Mouse (Mus musculus): Measurements from ENCODE around the gene Nt5dc3.

Nt5dc3 gene

DNA sequence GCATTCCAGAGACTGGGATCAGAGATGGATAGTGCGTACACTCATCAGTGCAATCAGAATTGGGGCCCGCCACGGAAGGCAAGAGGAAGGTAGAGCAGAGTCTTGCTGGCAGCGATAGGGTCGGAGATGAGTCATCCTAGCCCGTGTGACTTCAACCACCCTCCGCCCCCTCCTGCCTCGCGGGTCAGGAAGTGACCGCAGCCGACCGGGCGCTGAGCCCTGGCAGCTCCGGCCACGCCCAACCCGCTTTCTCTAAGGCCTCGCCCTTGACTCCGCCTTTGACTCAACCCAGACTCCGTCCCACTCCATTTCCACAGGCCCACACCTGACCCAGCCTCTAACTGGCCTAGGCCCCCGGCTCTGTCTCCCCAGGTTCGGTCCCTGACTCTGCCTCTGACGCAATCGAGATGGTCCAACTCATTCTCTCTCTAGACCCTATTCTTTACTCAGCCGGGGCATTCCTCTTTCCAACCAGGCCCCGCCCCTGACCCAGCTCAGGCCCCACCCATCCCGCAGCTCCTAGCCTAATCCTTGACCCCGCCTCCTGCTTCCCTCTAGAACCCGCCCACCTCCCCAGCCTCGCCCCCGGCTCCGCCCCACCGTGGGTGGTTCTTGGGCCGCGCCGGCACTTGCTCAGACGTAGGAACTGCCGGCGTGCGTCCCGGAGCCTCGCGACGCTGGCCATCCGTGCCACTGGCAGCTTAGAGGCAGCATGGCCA, at the start of gene Nt5dc3:
TSS of gene Nt5dc3 (plus strand) at position 608 of the 719 bp plus-strand sequence.
- peak; percentile 98 for DNase-seq (ENCODE audit: low spot score)

- DNase-seq (ENCODE audit: low spot score) = peak; percentile 87
These were observed 47.8 kb upstream of the Nt5dc3 start for GRCm38 (mm10) chr10:86730823-86731499.

GRCm38 (mm10) chr10:86731500-86731863, 47.3 kb upstream of the Nt5dc3 start:
- DNase-seq (ENCODE audit: low spot score) = no peak

DNA sequence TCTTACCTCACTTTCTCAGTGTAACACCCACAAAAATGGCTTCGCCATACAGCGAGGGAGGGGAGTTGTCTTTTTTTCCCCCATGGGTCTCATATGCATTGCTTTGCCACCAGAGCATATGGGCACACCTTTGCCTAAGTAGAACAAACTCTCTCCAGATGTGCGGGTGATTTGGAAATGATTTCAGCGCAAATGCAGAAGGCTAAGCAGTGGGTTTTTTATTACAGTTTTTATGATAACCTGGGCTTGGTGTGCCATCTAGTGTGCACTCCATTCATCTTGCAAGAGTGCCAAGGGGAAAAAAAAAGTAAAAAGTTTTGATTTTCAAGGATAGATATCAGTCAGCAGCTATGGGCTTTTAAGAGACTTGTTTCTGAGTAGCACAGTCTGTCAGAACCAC, 43.8 kb upstream of the Nt5dc3 start:
- DNase-seq (ENCODE audit: low spot score) = no peak

GRCm38 (mm10) chr10:86742918-86743317, 35.9 kb upstream of the Nt5dc3 start:
- no peak for DNase-seq (ENCODE audit: low spot score)

- DNase-seq (ENCODE audit: low spot score) = no peak
These were observed 34.5 kb upstream of the Nt5dc3 start for GRCm38 (mm10) chr10:86744306-86744705.

GRCm38 (mm10) chr10:86755816-86756502, 22.8 kb upstream of the Nt5dc3 start:
- no peak for DNase-seq (ENCODE audit: low spot score)

DNA sequence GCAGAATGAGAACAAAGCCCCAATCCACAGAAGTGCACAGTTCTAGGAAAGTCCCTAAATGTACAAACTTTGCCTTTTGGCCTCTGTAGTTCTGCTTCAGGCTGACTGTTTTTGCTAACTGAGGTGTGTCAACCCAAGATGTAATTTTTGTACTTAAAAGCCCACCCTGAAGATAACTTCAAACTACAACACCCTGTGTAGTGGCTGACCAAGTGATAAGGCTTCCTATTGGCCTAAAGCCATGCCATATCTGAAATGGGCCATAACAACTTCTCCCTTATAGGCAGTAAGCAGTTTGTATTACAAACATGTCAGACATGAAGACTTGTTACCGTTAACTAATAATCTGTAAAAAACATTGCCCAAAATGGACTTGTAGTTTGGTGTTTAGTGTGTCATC, 21.1 kb upstream of the Nt5dc3 start:
- no peak for DNase-seq (ENCODE audit: low spot score)

DNA sequence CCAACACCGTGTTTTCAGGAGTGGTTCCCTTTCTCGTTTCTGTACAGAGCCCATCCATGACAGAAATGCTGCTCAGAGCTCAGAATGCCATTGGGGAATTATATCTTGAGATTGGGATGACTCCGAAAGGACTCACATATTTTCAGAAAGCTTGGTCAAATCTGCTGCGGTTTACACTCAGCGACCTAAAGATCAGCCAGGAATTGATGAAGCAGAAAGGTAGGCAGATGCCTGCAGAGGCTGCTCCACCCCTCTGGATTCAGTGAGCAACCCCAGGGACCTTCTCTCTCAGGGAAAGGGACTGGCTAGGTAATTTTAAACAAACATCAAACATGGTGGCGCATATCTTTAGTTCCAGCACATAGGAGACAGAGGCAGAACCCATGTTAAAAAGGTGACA, 20.6 kb upstream of the Nt5dc3 start:
- DNase-seq (ENCODE audit: low spot score) = no peak

- no peak for DNase-seq (ENCODE audit: low spot score)
These were observed 17.6 kb upstream of the Nt5dc3 start for GRCm38 (mm10) chr10:86761236-86761635.

- DNase-seq (ENCODE audit: low spot score) = no peak
These were observed 17.0 kb upstream of the Nt5dc3 start for GRCm38 (mm10) chr10:86761722-86762383.

DNA sequence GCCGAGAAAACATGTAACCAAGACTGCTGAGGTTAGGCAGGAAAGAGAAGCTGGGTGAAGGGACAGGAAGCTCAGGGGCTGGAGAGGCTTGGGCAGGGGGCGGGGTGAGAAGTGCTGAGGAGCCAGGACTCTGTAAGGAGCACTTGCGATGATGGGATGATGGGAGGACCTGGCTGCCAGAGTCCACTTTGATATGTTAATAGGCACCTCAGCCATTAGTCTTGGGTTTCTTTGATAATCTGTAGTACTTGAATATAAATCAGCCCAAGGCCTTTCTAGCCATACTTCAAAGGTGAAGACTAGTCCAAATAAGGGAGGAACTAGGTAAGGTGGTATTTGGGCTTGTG, 16.4 kb upstream of the Nt5dc3 start:
- DNase-seq (ENCODE audit: low spot score) = no peak

- DNase-seq (ENCODE audit: low spot score) = no peak
These were observed 15.1 kb upstream of the Nt5dc3 start, which contains the start of gene Gm49358 for GRCm38 (mm10) chr10:86763672-86764071. Gene Gm49358 (plus strand): TSS chr10:86763972.

- DNase-seq (ENCODE audit: low spot score) = no peak
These were observed 13.3 kb upstream of the Nt5dc3 start for GRCm38 (mm10) chr10:86765344-86765966.

- DNase-seq (ENCODE audit: low spot score) = no peak
These were observed 9.6 kb upstream of the Nt5dc3 start for GRCm38 (mm10) chr10:86769216-86769615.

- no peak for DNase-seq (ENCODE audit: low spot score)
These were observed 9.0 kb upstream of the Nt5dc3 start for GRCm38 (mm10) chr10:86769797-86770196.

DNA sequence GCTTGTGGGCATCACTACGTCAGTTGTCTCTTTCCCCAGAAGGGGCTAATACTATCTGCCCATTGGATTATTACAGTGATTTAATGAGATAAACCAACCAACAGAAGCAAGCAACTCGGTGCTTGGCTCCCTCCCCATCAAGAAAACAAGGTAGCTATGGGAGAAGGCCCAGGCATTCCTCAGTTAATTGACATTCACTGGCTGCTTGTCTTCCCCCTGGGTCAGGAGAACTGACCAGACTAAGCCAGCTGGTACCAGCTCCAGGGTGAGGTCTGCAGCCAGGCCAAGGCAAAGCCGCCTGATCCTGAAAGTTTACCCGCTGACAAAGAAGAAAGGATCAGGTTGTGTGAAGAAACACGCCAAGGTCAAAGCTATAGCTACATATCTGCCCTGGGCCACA, 7.1 kb upstream of the Nt5dc3 start:
- DNase-seq (ENCODE audit: low spot score) = no peak

DNA sequence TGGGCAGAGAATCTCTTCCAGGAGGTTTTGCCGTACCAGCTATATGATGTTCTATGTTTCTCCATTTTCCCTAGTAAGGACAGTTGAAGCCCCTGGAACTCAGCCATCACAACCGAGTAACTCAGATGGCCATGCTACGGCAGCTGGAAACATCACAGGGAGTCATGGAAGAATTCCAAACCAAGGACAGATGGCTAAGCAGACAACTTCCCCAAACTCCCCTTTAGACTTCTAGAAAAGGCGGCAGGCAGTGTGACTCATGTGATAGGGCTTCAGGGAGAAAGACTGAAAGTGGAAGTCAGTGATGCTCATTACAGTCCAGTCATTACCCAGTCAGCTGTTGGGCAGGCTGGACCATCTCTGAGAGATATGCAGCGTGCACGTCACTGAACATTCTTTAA, 6.6 kb upstream of the Nt5dc3 start:
- no peak for DNase-seq (ENCODE audit: low spot score)

DNA sequence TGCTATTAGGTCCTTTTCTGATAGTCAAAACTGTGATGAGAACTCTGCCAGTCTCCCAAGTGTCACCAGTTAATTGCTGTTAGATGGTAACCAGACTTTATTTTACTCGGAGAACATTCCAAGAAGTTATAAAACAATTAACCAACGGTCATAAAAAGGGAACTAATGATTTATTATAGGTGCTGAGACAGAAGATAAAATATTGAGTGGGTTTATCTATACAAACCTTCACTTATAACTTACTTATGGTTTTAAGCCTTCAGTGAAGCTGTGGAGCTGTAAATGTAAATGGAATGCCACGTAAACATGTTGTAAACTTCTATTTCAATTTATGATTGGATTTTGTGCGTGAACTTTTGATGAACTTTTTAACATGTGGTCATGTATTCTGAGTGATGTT, 5.4 kb upstream of the Nt5dc3 start:
- DNase-seq (ENCODE audit: low spot score) = no peak

GRCm38 (mm10) chr10:86776281-86776680, 2.5 kb upstream of the Nt5dc3 start:
- DNase-seq (ENCODE audit: low spot score) = peak; percentile 18

GRCm38 (mm10) chr10:86777614-86778319, 1.0 kb upstream of the Nt5dc3 start:
- no peak for DNase-seq (ENCODE audit: low spot score)

Measured in urinary bladder, postnatal 14 days (tissue).